Mouse (Mus musculus) limb, embryonic 12.5 days (tissue): Measurements from ENCODE around the gene Diras2. TPM values are rescaled to one million over a fixed set of nuclear protein-coding genes. Genes with fewer than 3 reads are reported as not detected.

Source experiments
- ATAC-seq: fragments of 200-750 bp; cut with Nextera tagmentation; 2 replicates; pipeline ENCODE4 v1.8.0; 2017; ENCODE audit warnings: low read depth, moderate TSS enrichment; ENCODE audit not compliant: insufficient number of reproducible peaks, insufficient read depth, low FRiP score, low TSS enrichment
- H3K27ac ChIP-seq: fragments of 300-500 bp; sonication (generic); 2 replicates; pipeline ENCODE4 v1.5.1; 2016; ENCODE audit warnings: mild to moderate bottlenecking, moderate library complexity
- H3K27me3 ChIP-seq: fragments of 300-500 bp; sonication (generic); 2 replicates; pipeline ENCODE4 v1.6.1; 2016; ENCODE audit warnings: mild to moderate bottlenecking, moderate library complexity
- H3K36me3 ChIP-seq: fragments of 300-500 bp; sonication (generic); 2 replicates; pipeline ENCODE4 v1.6.1; 2016; ENCODE audit warnings: mild to moderate bottlenecking, moderate library complexity
- H3K4me1 ChIP-seq: fragments of 300-500 bp; sonication (generic); replicated peaks from 2 replicates; pipeline ENCODE4 v1.6.1; 2016
- H3K4me2 ChIP-seq: fragments of 300-500 bp; sonication (generic); 2 replicates; pipeline ENCODE4 v1.6.1; 2016; ENCODE audit warnings: mild to moderate bottlenecking, moderate library complexity
- H3K4me3 ChIP-seq: fragments of 300-500 bp; sonication (generic); replicated peaks from 2 replicates; pipeline ENCODE4 v1.5.1; 2016; ENCODE audit warnings: mild to moderate bottlenecking
- H3K9ac ChIP-seq: fragments of 300-500 bp; sonication (generic); replicated peaks from 2 replicates; pipeline ENCODE4 v1.6.1; 2016; ENCODE audit warnings: mild to moderate bottlenecking, moderate library complexity
- H3K9me3 ChIP-seq: fragments of 300-500 bp; sonication (generic); 2 replicates; pipeline ENCODE4 v1.6.1; 2016; ENCODE audit warnings: mild to moderate bottlenecking, moderate library complexity
- WGBS: fragments of 180-500 bp; shearing (Covaris S2); methylation state at CpG from one replicate; pipeline ENCODE4 v1.1.7; 2016; 5-methylcytosine and 5-hydroxymethylcytosine counted together
- polyA plus RNA-seq: library from polyadenylated mRNA; unstranded; fragments of >200 nt; fragmentation: Nextera tagmentation; extraction: Ambion mirVana; gene quantifications from 2 replicates; pipeline ENCODE4 v1.2.1, GENCODE M21; 2016

Diras2 gene
- polyA plus RNA-seq, 1 experiment from 2014 or later: 0.33 TPM

DNA sequence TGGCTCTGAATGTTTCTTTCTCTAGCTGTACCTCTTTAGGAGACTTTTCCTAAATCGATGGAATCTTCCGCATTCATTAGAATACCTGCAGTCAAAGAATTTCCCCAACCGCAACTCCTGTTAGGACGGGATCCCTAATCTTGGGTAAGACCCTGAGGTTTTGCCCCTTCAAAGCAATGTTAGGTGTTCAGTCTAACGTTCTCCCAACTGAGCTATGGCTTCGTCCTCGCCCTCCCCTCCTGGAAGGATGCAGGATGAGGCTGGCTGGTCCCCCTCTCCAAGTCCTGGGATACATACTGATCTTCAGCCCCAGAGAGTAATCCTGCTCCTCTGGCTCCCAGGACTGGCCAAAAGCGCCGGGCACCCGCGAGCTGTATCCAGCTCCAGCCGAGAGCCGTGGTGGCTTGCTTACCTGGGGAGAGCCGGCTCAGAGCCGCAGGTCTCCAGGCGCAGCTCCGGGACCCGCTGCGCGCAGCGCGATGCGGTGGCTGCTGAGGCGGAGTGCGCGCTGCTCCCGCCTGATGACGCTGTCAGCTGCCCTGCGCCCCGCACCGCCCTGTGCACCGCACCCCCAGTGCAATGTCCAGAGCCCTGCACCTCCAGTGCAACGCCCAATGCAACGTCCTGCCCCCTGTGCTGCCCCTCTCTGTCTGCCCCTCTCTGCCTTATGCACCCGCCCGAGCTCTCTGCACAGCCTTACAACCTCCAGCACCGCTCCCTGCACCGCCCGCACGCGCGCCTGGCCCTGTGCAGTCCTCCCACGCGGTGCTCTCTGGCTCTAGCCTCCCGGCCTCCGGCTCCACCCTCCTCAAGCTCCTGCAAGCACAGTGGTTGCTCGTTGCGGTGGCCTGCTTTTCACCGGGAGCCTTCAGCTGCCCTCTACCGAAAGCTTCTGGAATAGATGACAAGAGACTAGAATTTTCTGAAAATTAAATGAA is 802 bp downstream of the Diras2 start:
- H3K4me1 ChIP-seq: peaks cover 7% of the 10 kb centered on the region
- H3K36me3 ChIP-seq: no peaks in the 10 kb centered on the region
- 2% methylated on average over 50 of the region's 50 CpGs for WGBS
- no peak overlapping the region for H3K27ac ChIP-seq
- H3K9me3 ChIP-seq: peaks cover 4% of the 10 kb centered on the region; the same call in 1 of the 2 replicates
- peak overlapping the region; percentile 64 for H3K9ac ChIP-seq
- peak overlapping the region; percentile 50 for H3K4me3 ChIP-seq
- H3K27me3 ChIP-seq: peaks cover 42% of the 10 kb centered on the region
- peak overlapping the region; percentile 99 for H3K4me2 ChIP-seq
- peak; percentile 96 for ATAC-seq

DNA sequence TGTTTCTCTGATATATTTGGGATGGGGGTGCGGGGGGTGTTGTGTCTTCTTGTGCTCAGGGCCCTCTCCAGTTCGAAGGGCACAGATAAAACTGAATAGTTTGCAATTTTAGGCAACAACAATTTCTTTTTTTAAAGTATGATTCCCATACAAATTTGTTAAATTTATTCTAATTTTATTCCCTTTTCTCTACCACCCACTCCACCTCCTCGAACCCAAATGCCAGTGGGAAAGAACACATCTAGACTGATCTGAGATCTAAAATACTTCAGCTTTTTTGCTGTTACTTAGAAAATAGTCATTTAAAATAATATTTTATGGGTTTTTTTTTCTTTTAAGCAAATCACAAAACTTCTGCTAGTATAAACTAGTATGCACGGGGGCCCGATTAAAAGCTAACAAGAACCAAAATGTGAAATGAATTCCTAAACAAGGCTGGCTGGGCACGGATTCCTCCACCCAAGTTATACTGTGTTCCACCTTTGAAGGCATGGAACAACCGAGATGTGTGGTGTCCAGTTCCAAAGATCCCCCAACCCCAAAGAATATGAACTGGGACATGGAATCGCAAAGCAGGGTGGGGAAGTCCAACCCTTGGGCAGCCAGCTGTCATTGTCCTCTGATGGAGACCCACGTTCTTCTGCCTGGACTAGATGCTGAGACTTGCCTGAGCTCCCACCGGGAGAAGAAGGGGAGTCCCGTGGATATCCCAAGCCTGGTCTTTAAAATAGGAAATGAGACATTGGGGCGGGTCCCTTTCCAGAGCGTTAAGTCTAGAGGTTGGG is 1.7 kb downstream of the Diras2 start:
- Histone ChIP-seq H3K27me3 (peaks cover 38% of the 10 kb centered on the region), H3K9ac (no peak overlapping the region), H3K4me2 (peak overlapping the region; percentile 99), H3K36me3 (no peaks in the 10 kb centered on the region), H3K27ac (no peak overlapping the region), H3K4me3 (peak overlapping the region; percentile 50; the same call in 1 of the 2 replicates), H3K4me1 (peaks cover 7% of the 10 kb centered on the region), H3K9me3 (peaks cover 4% of the 10 kb centered on the region; the same call in 1 of the 2 replicates)
- ATAC-seq: no peak
- WGBS: 64% methylated on average over 13 of the region's 13 CpGs

- Histone ChIP-seq H3K27me3 (peaks cover 38% of the 10 kb centered on the region), H3K9ac (no peak overlapping the region), H3K4me3 (no peak overlapping the region), H3K36me3 (no peaks in the 10 kb centered on the region), H3K4me2 (no peak overlapping the region), H3K4me1 (peaks cover 7% of the 10 kb centered on the region), H3K27ac (no peak overlapping the region), H3K9me3 (peaks cover 4% of the 10 kb centered on the region; the same call in 1 of the 2 replicates)
- no peak for ATAC-seq
- 65% methylated on average over 9 of the region's 9 CpGs for WGBS
Observed at GRCm38 (mm10) chr13:52528786-52529185, 2.3 kb downstream of the Diras2 start.

DNA sequence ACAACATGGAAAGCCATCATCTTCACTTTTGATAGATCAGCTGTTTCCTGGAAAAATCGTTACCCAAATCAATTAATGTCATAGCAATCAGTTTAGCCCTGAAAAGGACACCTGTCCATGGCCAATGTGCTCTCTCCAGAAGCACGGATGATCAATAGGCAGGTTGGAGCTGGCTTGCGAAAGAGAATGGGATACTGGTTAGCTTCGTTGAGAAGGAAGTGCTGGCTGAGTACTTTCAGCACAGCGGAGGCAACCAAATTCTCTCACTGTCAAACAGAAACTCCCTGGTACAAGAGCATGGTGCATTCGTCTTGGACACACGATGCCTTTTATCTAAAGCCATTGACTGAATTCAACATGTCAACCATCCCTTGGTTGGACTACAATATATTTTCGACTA is 2.8 kb downstream of the Diras2 start:
- Histone ChIP-seq H3K9ac (no peak overlapping the region), H3K4me1 (peaks cover 7% of the 10 kb centered on the region), H3K27me3 (peaks cover 38% of the 10 kb centered on the region), H3K4me2 (no peak overlapping the region), H3K27ac (no peak overlapping the region), H3K9me3 (peaks cover 4% of the 10 kb centered on the region; the same call in 1 of the 2 replicates), H3K4me3 (no peak overlapping the region), H3K36me3 (no peaks in the 10 kb centered on the region)
- WGBS: 83% methylated on average over 8 of the region's 8 CpGs
- ATAC-seq: no peak

- Histone ChIP-seq H3K4me3 (no peak overlapping the region), H3K36me3 (no peaks in the 10 kb centered on the region), H3K4me1 (peaks cover 7% of the 10 kb centered on the region), H3K9me3 (no peaks in the 10 kb centered on the region), H3K4me2 (no peak overlapping the region), H3K9ac (no peak overlapping the region), H3K27me3 (peaks cover 38% of the 10 kb centered on the region), H3K27ac (0 out of 2 replicates have a peak overlapping the region, but pooled peaks have one; percentile 12)
- WGBS: 69% methylated on average over 6 of the region's 6 CpGs
- ATAC-seq: no peak
Observed at GRCm38 (mm10) chr13:52526249-52527035, 4.6 kb downstream of the Diras2 start.

- Histone ChIP-seq H3K27me3 (peaks cover 18% of the 10 kb centered on the region), H3K27ac (no peak overlapping the region), H3K4me2 (no peak overlapping the region), H3K4me1 (no peaks in the 10 kb centered on the region), H3K4me3 (no peak overlapping the region), H3K9ac (no peak overlapping the region), H3K36me3 (no peaks in the 10 kb centered on the region), H3K9me3 (no peaks in the 10 kb centered on the region)
- WGBS: 82% methylated on average over 11 of the region's 11 CpGs
- no peak for ATAC-seq
Observed at GRCm38 (mm10) chr13:52524313-52524712, 6.8 kb downstream of the Diras2 start.

- H3K27ac ChIP-seq: no peak overlapping the region
- no peak overlapping the region for H3K4me3 ChIP-seq
- no peak for ATAC-seq
- H3K36me3 ChIP-seq: no peaks in the 10 kb centered on the region
- H3K9me3 ChIP-seq: no peaks in the 10 kb centered on the region
- H3K4me1 ChIP-seq: no peaks in the 10 kb centered on the region
- H3K9ac ChIP-seq: no peak overlapping the region
- H3K27me3 ChIP-seq: no peaks in the 10 kb centered on the region
- H3K4me2 ChIP-seq: no peak overlapping the region
- WGBS: 12% methylated on average over 6 of the region's 6 CpGs
Observed at GRCm38 (mm10) chr13:52521176-52521575, 9.9 kb downstream of the Diras2 start.

GRCm38 (mm10) chr13:52519425-52519824 is 11.7 kb downstream of the Diras2 start:
- H3K9ac ChIP-seq: no peak overlapping the region
- no peak overlapping the region for H3K4me3 ChIP-seq
- H3K4me2 ChIP-seq: no peak overlapping the region
- no peaks in the 10 kb centered on the region for H3K9me3 ChIP-seq
- no peaks in the 10 kb centered on the region for H3K4me1 ChIP-seq
- 80% methylated on average over 5 of the region's 5 CpGs for WGBS
- H3K27me3 ChIP-seq: no peaks in the 10 kb centered on the region
- H3K27ac ChIP-seq: no peak overlapping the region
- no peaks in the 10 kb centered on the region for H3K36me3 ChIP-seq
- ATAC-seq: no peak

GRCm38 (mm10) chr13:52518377-52518776 is 12.7 kb downstream of the Diras2 start:
- ATAC-seq: no peak
- no peaks in the 10 kb centered on the region for H3K9me3 ChIP-seq
- no peak overlapping the region for H3K4me2 ChIP-seq
- H3K9ac ChIP-seq: no peak overlapping the region
- no peak overlapping the region for H3K4me3 ChIP-seq
- H3K4me1 ChIP-seq: no peaks in the 10 kb centered on the region
- H3K27me3 ChIP-seq: no peaks in the 10 kb centered on the region
- 89% methylated on average over 4 of the region's 4 CpGs for WGBS
- H3K27ac ChIP-seq: no peak overlapping the region
- no peaks in the 10 kb centered on the region for H3K36me3 ChIP-seq

DNA sequence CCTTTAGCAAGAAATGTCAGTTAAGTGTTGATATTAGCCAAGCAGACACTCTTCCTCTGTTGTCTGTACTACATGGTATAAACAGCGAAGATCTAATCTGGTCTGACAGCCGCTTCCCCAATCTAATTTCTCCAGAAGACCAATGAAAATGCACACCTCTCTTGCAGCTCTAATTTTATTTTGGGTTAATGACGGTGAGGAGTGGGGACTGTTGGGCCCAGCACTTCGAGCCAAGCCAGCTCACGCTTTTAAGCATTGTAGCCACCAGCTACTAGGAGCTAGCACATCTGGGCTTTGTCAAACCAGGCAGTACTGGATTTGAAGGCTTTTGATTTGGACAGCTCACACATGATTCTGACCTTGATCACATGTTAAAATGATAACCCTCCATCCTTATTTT is 14.1 kb downstream of the Diras2 start:
- H3K4me1 ChIP-seq: no peaks in the 10 kb centered on the region
- H3K27ac ChIP-seq: no peak overlapping the region
- WGBS: 80% methylated on average over 5 of the region's 5 CpGs
- no peak overlapping the region for H3K4me3 ChIP-seq
- H3K9me3 ChIP-seq: no peaks in the 10 kb centered on the region
- no peaks in the 10 kb centered on the region; the same call in 1 of the 2 replicates for H3K27me3 ChIP-seq
- no peak overlapping the region for H3K9ac ChIP-seq
- no peak for ATAC-seq
- no peaks in the 10 kb centered on the region for H3K36me3 ChIP-seq
- no peak overlapping the region for H3K4me2 ChIP-seq
